In genomic region chr9:20857131-20857530, GRCm38 (mm10) we compare ENCODE assay signal across 9 mouse cellular contexts. TPM values are rescaled to one million over a fixed set of nuclear protein-coding genes. Genes with fewer than 3 reads are reported as not detected.
DNase-seq lines count a peak whose midpoint lies in the region; ATAC-seq and TF ChIP-seq lines count a peak whose summit lies in the region.
"Had no signal": no experiment of that assay in that cellular context is flagged by ENCODE, and none has a peak within 500 bp of the region (broad histone marks: within the 10 kb centered on the region; RNA-seq: fewer than 3 reads in every experiment).

No protein-coding gene starts in this region.

- no peak overlapping the region for H3K4me3 ChIP-seq in lung, adult 2 months (replicated peaks; ENCODE audit: extremely low read depth, low read depth, low read length)
- H3K4me3 ChIP-seq: erythroblast, embryonic 14.5 days had no signal

- no peaks in the 10 kb centered on the region for H3K4me1 ChIP-seq in lung, adult 2 months (ENCODE audit: control insufficient read depth, insufficient read depth, low read length)

- no peak for TF ChIP-seq CTCF in lung, adult 2 months (IDR thresholded peaks at IDR 0.05; ENCODE audit: insufficient read depth, low read length)

- 8% methylated on average over 6 of the region's 6 CpGs for WGBS in lung, adult 2 months

- peak; percentile 31 to 49 for DNase-seq in lung, adult 18-20 months
- DNase-seq in lung, adult 2 months: no peak
- peak; percentile 77 for DNase-seq in adrenal gland, postnatal 14 days
- peak; percentile 48 for DNase-seq in kidney, adult 18-20 months
- no peak for DNase-seq in right cerebral cortex, postnatal 25 days
- DNase-seq in layer of hippocampus, postnatal 14 days (ENCODE audit: low spot score in 2 of 2): no peak
- no peak for DNase-seq in cerebellum, adult 18-20 months

- peak; percentile 47 for ATAC-seq in megakaryocyte-erythroid progenitor cell, adult 5-6 weeks (replicated peaks; ENCODE audit: low FRiP score, low TSS enrichment, poor library complexity, severe bottlenecking)

- no peak for TF ChIP-seq POLR2A in lung, adult 2 months (IDR thresholded peaks at IDR 0.05; ENCODE audit: borderline replicate concordance, extremely low read depth, low read depth, low read length)

RNA-seq across cellular contexts. Expression of gene A230050P20Rik, which starts 11.3 kb away (rescaled TPM):
- polyA plus RNA-seq in lung, adult 2 months (2012; rRNA removed): 95.9 and 105 TPM in 2 replicates
- total RNA-seq in adrenal gland, postnatal 14 days (2021): 17.6 and 22.7 TPM in 2 replicates
- total RNA-seq in megakaryocyte-erythroid progenitor cell, adult 5-6 weeks (2014; fragmentation: Nextera tagmentation): 37.9 and 44.3 TPM in 2 replicates
- total RNA-seq in megakaryocyte-erythroid progenitor cell, adult 5-6 weeks (2017): 11.9 and 24.0 TPM in 2 replicates
- total RNA-seq in layer of hippocampus, postnatal 14 days (2021): 10 to 100 TPM; 55.6 to 56.1 TPM

RNA-seq across cellular contexts. Expression of gene Angptl6, which starts 22.4 kb away (rescaled TPM):
- 2.8 and 3.5 TPM in 2 replicates for polyA plus RNA-seq in lung, adult 2 months (2012; rRNA removed)
- total RNA-seq in adrenal gland, postnatal 14 days (2021): 3.4 and 5.3 TPM in 2 replicates
- total RNA-seq in megakaryocyte-erythroid progenitor cell, adult 5-6 weeks (2014; fragmentation: Nextera tagmentation): 1.1 and 2.7 TPM in 2 replicates
- 0.42 TPM in 1 of 2 replicates, not detected in the other for total RNA-seq in megakaryocyte-erythroid progenitor cell, adult 5-6 weeks (2017)
- total RNA-seq in layer of hippocampus, postnatal 14 days (2021): 10 to 100 TPM in 1 of 2 experiments, 1 to 10 TPM in 1; 7.3 to 10.7 TPM

RNA-seq across cellular contexts. Expression of gene Ppan, which starts 30.8 kb away (rescaled TPM):
- polyA plus RNA-seq in lung, adult 2 months (2012; rRNA removed): 36.2 and 49.8 TPM in 2 replicates
- total RNA-seq in adrenal gland, postnatal 14 days (2021): 38.0 and 44.2 TPM in 2 replicates
- 127 and 174 TPM in 2 replicates for total RNA-seq in megakaryocyte-erythroid progenitor cell, adult 5-6 weeks (2014; fragmentation: Nextera tagmentation)
- total RNA-seq in megakaryocyte-erythroid progenitor cell, adult 5-6 weeks (2017): 154 and 175 TPM in 2 replicates
- total RNA-seq in layer of hippocampus, postnatal 14 days (2021): 10 to 100 TPM; 21.3 to 25.6 TPM

RNA-seq across cellular contexts. Expression of gene Rdh8, which starts 38.8 kb away (rescaled TPM):
- polyA plus RNA-seq in lung, adult 2 months (2012; rRNA removed): not detected in 2 replicates
- total RNA-seq in adrenal gland, postnatal 14 days (2021): not detected in 2 replicates
- total RNA-seq in megakaryocyte-erythroid progenitor cell, adult 5-6 weeks (2014; fragmentation: Nextera tagmentation): not detected in 2 replicates
- total RNA-seq in megakaryocyte-erythroid progenitor cell, adult 5-6 weeks (2017): not detected in 2 replicates
- not detected for total RNA-seq in layer of hippocampus, postnatal 14 days (2021)
- polyA plus RNA-seq: erythroblast, embryonic 14.5 days had no signal

RNA-seq across cellular contexts. Expression of gene Eif3g, which starts 41.3 kb away (rescaled TPM):
- polyA plus RNA-seq in lung, adult 2 months (2012; rRNA removed): 88.4 and 93.6 TPM in 2 replicates
- total RNA-seq in adrenal gland, postnatal 14 days (2021): 146 and 155 TPM in 2 replicates
- total RNA-seq in megakaryocyte-erythroid progenitor cell, adult 5-6 weeks (2014; fragmentation: Nextera tagmentation): 308 and 325 TPM in 2 replicates
- 259 and 301 TPM in 2 replicates for total RNA-seq in megakaryocyte-erythroid progenitor cell, adult 5-6 weeks (2017)
- total RNA-seq in layer of hippocampus, postnatal 14 days (2021): 100 to 1,000 TPM; 114 to 123 TPM

Comparison
In these comparisons a context has a peak if more than half of its experiments do, and no peak if none do; other contexts are left out.
1. DNase-seq: peak in lung, adult 18-20 months (2 of 2), adrenal gland, postnatal 14 days (single experiment) and kidney, adult 18-20 months (single experiment); none in lung, adult 2 months (single experiment), right cerebral cortex, postnatal 25 days (single experiment), layer of hippocampus, postnatal 14 days (0 of 2) and cerebellum, adult 18-20 months (0 of 2).